Mouse (Mus musculus) natural killer cell, adult 2 months (primary cell): ENCODE measurements at regions not wholly inside any gene's neighbourhood (a gene's known extent, or its start where the extent isn't known, plus 50 kb on each side); places are given as distances from the start of the nearest gene placed in this dataset.
"Not testable (repeated sequence)": the region's sequence is repeated elsewhere in the genome, so short reads cannot be mapped to it uniquely, and the experiment has no call there.

Experiments used
- DNase-seq, 2 experiments: peaks; one replicate each; pipeline ENCODE4 v3.0.0; 2022; ENCODE audit warnings: low spot score in 2 of 2

GRCm38 (mm10) chr13:111904616-111905212, 95.9 kb upstream of the Map3k1 start:
- DNase-seq, result no peak

- DNase-seq, result no peak
These were observed 96.5 kb upstream of the Map3k1 start for GRCm38 (mm10) chr13:111905213-111905701.

- no peak for DNase-seq
These were observed 102.3 kb upstream of the Map3k1 start for GRCm38 (mm10) chr13:111911071-111911470.

GRCm38 (mm10) chr13:111911661-111912312, 103.0 kb upstream of the Map3k1 start:
- no peak for DNase-seq

GRCm38 (mm10) chr13:111914348-111914913, 105.6 kb upstream of the Map3k1 start:
- no peak for DNase-seq

- not testable (repeated sequence) for DNase-seq
These were observed 110.6 kb upstream of the Map3k1 start for GRCm38 (mm10) chr13:111919417-111919816.

- no peak for DNase-seq
These were observed 111.7 kb upstream of the Map3k1 start for GRCm38 (mm10) chr13:111920534-111920933.

- no peak for DNase-seq
These were observed 112.6 kb upstream of the Map3k1 start for GRCm38 (mm10) chr13:111921142-111922035.

GRCm38 (mm10) chr13:111925349-111925748, 116.6 kb upstream of the Map3k1 start:
- no peak for DNase-seq

GRCm38 (mm10) chr13:111926801-111927200, 118.0 kb upstream of the Map3k1 start:
- no peak for DNase-seq

- no peak for DNase-seq
These were observed 118.7 kb upstream of the Map3k1 start for GRCm38 (mm10) chr13:111927489-111927888.

GRCm38 (mm10) chr13:111928636-111929544, 120.1 kb upstream of the Map3k1 start:
- DNase-seq, result no peak

GRCm38 (mm10) chr13:111929908-111930307, 121.1 kb upstream of the Map3k1 start:
- no peak for DNase-seq

GRCm38 (mm10) chr13:111932464-111932863, 123.7 kb upstream of the Map3k1 start:
- no peak for DNase-seq

- DNase-seq, result no peak
These were observed 124.9 kb upstream of the Map3k1 start for GRCm38 (mm10) chr13:111933526-111934240.

- no peak for DNase-seq
These were observed 126.9 kb upstream of the Map3k1 start for GRCm38 (mm10) chr13:111935721-111936080.

GRCm38 (mm10) chr13:111936081-111936857, 127.5 kb upstream of the Map3k1 start:
- peak; percentile 36 to 89 for DNase-seq

GRCm38 (mm10) chr13:111936983-111937382, 128.2 kb upstream of the Map3k1 start:
- DNase-seq, result no peak

GRCm38 (mm10) chr13:111938896-111939422, 130.2 kb upstream of the Map3k1 start:
- no peak for DNase-seq
